Mouse (Mus musculus): ENCODE data around the gene Gimap5.

DNA sequence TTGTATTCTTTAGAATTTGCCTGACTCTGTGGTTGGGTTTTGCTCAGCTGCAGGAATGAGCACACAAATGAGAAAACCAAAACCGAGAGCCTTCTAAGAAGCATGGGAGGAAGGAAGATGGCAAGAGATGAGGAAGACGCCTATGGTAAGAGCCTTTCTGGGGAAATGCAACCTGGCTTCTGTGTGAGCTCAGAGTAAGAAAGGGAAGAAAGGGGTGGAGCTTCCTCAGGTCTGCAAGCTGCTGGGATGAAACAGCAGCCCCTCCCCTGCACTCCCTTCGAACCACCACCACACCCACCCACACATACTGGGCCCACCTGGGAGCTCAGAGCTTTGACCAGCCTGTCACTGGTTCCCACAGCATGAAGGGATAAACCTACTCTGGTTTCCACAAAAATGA is 4.7 kb upstream of the Gimap5 start:
- no peak for TF ChIP-seq POLR2A (IDR thresholded peaks at IDR 0.05; ENCODE audit: low read depth, low read length)
- TF ChIP-seq CTCF (IDR thresholded peaks at IDR 0.05; ENCODE audit: borderline replicate concordance, insufficient read depth, low read length), result no peak
